Mouse (Mus musculus): ENCODE measurements around the gene Tnfrsf1b. TPM values are rescaled to one million over a fixed set of nuclear protein-coding genes. Genes with fewer than 3 reads are reported as not detected.

The Tnfrsf1b gene
- 24.3 and 29.2 TPM in 2 replicates for polyA plus RNA-seq (2012; rRNA removed)

DNA sequence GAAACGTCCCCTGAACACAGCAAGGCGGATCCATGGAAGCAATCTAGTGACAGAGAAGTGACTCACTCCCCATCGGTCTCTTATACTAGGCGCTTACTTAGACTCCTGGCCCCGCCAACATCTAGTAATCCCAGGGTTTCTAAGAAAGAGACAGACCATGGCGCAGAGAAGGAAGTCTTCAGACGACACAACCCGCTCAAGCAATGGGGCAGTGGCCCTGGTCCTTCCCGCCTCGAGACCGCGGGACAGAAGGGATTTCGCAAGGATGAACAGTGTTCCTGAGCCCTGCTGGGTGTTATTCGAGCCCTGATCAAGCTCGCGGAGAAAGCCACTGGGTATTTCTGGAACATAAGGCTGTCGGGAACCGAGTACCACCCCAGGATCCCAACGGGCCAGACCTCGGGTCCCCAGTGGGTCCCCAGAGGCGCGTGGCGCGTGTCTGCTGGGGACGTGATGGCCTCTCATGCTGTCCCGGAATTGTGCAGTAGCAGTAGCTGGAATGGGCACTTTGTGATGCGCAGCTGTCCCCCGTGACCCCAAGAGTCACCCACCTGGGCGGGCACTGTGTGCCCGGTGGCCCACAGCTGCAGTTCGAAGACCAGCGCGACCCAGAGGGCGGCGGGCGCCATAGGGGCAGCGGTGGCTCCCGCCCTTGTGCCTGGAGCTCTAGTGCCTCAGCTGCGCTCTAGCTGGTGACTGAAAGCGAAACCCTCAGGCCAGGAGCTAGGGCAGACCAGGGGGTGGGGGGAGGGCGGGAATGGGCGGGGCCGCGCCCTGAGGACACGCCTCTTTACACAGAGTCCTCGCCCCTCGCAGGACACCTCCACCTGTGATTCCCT, at the start of gene Tnfrsf1b:
Gene Tnfrsf1b (minus strand): TSS at position 698 of the 839 bp plus-strand sequence.
- no peak for DNase-seq (ENCODE audit: low read depth)

DNA sequence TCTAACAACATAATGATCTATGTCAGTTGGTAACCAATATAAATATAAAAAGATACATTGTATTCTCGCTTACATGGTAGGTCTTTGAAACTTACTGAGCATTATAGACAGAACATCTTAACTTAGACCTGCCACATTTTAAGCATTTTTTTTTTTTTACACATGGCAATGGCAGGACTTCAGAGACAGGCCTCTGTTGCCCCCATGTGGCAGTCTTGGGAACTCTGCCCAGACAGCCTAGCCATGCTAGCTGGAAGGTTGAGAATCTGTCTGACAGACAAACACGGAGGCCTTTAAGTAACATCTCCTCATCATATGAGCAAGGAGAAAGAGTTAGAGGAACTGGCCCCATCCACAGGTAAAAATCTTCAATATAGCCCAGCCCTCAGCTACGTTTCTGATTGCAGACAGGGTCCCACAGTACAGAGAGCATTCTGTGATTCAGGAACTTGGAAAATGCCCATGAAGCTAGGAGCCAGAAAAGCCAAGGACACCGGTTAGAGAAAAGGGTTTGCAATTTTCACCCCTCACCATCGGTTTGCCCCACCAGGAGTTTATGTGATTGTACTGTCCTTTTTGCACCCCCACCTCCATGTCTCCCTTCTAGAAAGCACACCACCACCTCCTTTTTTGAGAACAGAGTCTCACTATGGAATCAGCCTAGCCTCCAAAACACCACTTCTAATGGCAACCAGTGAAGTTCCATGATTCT, 49.1 kb upstream of the Tnfrsf1b start:
- no peak for DNase-seq (ENCODE audit: low read depth)

- DNase-seq (ENCODE audit: low read depth): no peak
These were observed 47.9 kb upstream of the Tnfrsf1b start for GRCm38 (mm10) chr4:145294588-145294987.

GRCm38 (mm10) chr4:145286369-145287120, 39.9 kb upstream of the Tnfrsf1b start:
- peak; percentile 76 for DNase-seq (ENCODE audit: low read depth)

GRCm38 (mm10) chr4:145284675-145285074, 38.0 kb upstream of the Tnfrsf1b start:
- no peak for DNase-seq (ENCODE audit: low read depth)

DNA sequence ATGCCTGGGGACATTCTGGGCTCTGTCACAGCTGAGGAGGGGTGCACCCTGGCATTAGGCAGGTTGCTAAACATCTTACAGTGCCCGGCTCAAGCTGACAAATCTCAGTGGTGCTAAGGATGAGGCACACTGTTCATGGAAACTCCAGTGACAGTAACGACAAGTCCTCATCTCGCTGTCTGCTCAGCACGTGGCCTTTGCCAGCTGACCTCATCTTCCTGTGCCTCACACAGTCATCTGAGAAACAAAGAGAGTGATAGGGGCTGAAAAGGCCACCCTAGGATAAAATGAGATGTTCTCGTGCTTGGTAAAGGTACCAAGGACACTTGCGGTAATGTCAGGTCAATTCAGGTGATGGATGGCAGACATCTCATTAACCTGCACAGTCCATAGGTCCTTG, 36.8 kb upstream of the Tnfrsf1b start:
- DNase-seq (ENCODE audit: low read depth): no peak

DNA sequence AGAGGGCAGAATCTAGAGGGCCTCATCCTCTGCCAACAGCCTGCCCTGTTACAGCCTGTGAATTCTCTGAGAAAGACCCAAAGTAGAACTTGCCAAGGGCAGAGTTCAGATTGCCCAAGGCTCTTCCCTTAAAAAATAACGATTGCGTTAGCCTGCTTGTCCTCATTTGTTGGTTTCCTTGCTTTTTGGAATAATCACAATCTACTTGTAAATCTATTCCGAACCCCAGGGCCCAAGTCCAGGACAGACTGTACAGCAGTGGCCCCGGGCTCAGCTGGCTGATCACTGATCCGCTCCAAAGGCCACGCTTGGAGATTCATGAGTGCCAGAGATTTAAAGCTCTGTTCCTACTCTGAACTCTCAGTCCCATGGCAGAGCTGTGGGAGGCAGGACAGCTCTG, 34.3 kb upstream of the Tnfrsf1b start:
- peak; percentile 37 for DNase-seq (ENCODE audit: low read depth)

GRCm38 (mm10) chr4:145278724-145279370, 32.2 kb upstream of the Tnfrsf1b start:
- DNase-seq (ENCODE audit: low read depth): no peak

DNA sequence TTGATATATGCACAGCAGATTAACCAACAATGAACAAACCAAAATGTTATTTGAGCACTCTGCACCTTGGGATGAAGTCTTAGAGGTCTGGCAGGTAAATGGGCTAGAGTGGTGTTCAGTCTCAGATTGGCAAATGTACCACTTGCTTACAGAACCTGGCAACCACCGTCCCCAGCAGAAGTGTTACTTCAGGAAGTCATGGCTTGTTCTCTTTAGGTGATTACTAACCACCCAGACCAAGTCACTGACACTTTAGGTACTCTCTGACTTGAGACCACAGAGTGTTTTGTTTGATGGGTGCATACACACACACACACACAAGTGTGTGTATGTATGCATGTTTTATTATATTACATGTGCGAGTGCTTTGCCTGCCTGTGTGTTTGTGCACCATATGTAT, 31.6 kb upstream of the Tnfrsf1b start:
- no peak for DNase-seq (ENCODE audit: low read depth)

DNA sequence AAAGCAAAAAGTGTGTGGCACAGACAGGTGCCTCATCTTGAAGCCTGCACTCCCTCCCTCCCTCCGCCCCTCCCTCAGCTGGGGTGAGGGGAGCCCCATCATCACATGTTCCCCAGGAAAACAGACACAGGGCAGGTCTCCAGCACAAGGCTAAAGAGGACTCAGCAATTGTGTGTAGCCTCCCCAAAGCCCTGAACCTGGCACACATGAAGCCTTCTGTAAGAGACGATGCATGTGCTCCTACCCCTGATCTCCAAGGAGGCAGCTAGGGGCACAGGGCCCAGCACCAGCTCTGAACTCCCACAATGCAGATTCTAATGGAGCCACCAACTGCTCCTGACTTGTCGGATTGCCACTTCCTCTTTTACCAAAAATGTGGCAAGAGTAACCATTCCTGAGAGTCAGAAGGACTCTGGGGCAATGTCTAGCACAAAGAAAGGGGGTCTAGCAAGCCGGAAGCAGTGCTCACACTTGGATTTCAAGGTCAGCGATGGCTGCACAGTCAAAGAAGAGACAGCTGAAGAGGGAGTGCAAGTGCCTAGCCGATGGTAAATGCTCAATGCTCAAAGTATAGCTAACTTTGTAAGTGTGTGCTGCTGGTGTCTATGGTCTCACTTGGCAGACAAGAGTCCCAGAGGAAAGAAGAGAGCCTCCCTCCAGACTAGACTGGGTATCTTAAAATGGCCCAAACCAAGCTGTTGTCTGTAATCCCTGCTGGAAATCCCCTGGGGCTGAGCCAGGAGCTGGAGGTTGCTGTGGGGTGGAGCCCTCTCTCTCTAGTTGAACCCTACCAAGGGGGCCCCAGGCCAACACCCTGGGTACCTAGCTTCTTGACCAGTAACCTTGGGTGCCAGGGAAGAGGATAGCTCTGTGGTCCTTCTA, 29.9 kb upstream of the Tnfrsf1b start:
- no peak for DNase-seq (ENCODE audit: low read depth)

GRCm38 (mm10) chr4:145274887-145275286, 28.2 kb upstream of the Tnfrsf1b start:
- no peak for DNase-seq (ENCODE audit: low read depth)

GRCm38 (mm10) chr4:145273923-145274322, 27.3 kb upstream of the Tnfrsf1b start:
- no peak for DNase-seq (ENCODE audit: low read depth)

- no peak for DNase-seq (ENCODE audit: low read depth)
These were observed 26.1 kb upstream of the Tnfrsf1b start for GRCm38 (mm10) chr4:145272763-145273162.

DNA sequence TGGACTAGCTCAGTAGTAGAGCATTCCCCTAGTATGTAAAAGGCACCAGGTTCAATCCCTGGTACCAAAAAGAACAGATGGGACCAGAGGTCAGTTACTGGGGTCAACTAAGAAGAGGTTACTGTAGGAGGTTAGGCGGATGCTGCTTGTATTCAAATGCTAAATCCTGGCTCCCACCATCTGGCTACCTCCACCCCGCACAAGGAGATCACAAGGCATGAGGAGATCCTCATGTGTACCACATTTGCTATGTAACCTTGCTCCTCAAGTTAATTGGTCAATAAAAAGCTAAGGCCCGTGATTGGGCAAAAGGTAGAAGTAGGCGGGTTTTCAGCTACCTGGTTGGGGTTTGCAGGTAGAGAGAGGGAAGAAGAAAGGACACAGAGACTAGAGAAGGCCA, 25.0 kb upstream of the Tnfrsf1b start:
- DNase-seq (ENCODE audit: low read depth): no peak

GRCm38 (mm10) chr4:145270136-145270535, 23.5 kb upstream of the Tnfrsf1b start:
- DNase-seq (ENCODE audit: low read depth): no peak

DNA sequence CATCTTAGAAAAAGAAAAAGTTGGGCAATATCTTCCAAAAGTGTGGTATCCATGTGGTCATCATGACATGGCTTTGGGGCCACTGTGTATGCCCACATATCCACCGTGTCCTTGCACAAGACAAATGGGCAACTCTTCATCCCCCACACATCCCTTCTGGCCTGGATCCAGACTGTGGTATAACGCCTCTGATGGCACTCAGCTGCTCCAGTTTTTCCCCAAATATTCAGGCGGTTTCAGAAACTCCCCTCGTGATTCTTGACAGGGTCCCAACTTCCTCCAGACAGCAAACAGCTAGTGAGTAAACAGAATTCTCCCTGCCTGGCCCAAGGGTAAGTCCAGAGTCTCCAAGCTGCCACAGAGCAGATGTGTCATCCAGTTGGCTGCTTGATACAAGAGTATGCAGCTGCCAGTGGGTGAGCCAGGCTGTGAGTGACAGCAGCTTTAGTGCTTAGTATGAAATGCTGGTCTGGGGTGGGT, 21.0 kb upstream of the Tnfrsf1b start:
- DNase-seq (ENCODE audit: low read depth): no peak

DNA sequence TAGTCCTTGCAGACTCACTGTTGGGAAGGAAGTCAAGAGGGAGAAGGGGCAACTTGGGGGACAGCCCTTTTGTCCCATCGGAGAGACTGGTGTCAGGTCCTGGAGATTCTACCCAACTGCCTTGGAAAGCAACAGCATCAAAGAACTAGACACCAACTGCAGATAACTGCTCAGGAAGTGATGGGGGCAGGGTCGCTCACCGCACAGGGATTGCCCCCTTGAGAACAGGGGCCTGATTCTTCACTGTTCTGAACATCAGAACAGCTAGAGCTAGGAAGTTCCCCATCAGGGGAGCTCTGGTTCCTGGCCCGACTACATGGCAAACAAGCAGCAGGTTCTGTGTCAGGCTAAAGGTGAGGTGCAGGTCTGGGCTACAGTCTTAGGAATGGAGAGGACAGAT, 19.8 kb upstream of the Tnfrsf1b start:
- no peak for DNase-seq (ENCODE audit: low read depth)

DNA sequence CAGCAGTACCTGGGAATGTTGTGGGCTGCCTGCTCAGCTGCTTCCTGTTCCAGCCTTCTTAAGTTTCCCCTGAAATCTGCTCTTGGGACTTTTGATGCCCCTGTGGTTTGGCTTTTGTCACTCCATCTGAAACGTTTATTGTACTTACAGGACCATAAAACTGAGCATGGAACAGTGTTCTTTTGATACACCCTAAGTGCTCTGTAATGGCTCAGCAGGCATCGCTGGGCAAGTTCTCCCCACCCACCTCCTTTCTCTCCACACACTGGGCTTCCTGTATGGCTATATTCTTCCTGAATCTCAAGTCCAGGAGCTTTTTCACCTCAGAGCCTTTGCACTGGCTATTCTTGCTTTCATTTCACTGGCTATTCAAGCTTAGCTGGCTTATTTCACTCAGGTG, 18.1 kb upstream of the Tnfrsf1b start:
- DNase-seq (ENCODE audit: low read depth): no peak

DNA sequence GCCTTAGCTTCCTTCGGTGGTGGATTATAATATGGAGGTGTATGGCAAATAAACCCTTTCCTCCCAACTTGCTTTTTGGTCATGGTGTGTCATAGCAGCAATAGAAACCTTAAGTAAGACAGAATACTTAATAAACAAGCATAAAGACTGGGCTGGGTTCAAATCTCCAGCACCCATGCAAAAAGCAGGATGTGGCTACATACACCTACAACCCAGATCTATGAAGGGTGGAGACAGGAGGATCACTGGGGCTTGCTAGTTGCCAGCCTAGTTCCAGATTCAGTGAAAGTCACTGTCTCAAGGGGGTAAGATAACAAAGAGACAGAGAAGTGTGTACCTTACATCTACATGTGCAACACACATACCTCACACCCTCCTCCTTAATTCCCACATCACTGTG, 16.9 kb upstream of the Tnfrsf1b start:
- no peak for DNase-seq (ENCODE audit: low read depth)

GRCm38 (mm10) chr4:145260802-145261201, 14.1 kb upstream of the Tnfrsf1b start:
- DNase-seq (ENCODE audit: low read depth): no peak
